1 mouse cellular context compared by ENCODE assay signal in genomic region chrX:38334329-38335279, GRCm38 (mm10).
A peak's percentile ranks its signal among the peaks of the same experiment; 100 is the strongest.
TF ChIP-seq lines count a peak whose summit lies in the region.

No protein-coding gene starts in this region.

TF ChIP-seq in CH12.LX, 34 proteins besides CTCF, POLR2A, EP300 and RAD21 (continued from another document):
- TF ChIP-seq RCOR1 (conservative IDR thresholded peaks at IDR 0.05; ENCODE audit: low read depth, low read length) (no peak), USF2 (conservative IDR thresholded peaks at IDR 0.05; ENCODE audit: low read depth, low read length) (peak; percentile 66), GABPA (IDR thresholded peaks at IDR 0.05; ENCODE audit: insufficient replicate concordance, low read depth, low read length) (no peak), MEF2A (IDR thresholded peaks at IDR 0.05; ENCODE audit: borderline replicate concordance, low read depth, low read length) (peak; percentile 59; the same call in 1 of the 2 replicates), ZC3H11A (IDR thresholded peaks at IDR 0.05; ENCODE audit: low read depth, low read length) (no peak), MAFK (IDR thresholded peaks at IDR 0.05; ENCODE audit: insufficient replicate concordance, low read length) (no peak), IRF4 (IDR thresholded peaks at IDR 0.05; ENCODE audit: low read depth, low read length) (0 out of 2 replicates have a peak, but pooled peaks have one; percentile 12), BHLHE40 (IDR thresholded peaks at IDR 0.05; ENCODE audit: low read depth, low read length) (no peak), KAT2A (IDR thresholded peaks at IDR 0.05; ENCODE audit: insufficient replicate concordance, low read length) (no peak), SMC3 (IDR thresholded peaks at IDR 0.05; ENCODE audit: low read depth, low read length) (peak; percentile 58), MYC (IDR thresholded peaks at IDR 0.05; ENCODE audit: low read depth, low read length) (0 out of 2 replicates have a peak, but pooled peaks have one; percentile 40)
TF ChIP-seq in CH12.LX: peak in this region for 8.
